Mouse (Mus musculus): Measurements from ENCODE around the gene Baiap2l1. TPM values are rescaled to one million over a fixed set of nuclear protein-coding genes. Genes with fewer than 3 reads are reported as not detected.
A peak's percentile ranks its signal among the peaks of the same experiment; 100 is the strongest.

Gene Baiap2l1
- polyA plus RNA-seq, 1 experiment from 2014 or later: 19.3 TPM

DNA sequence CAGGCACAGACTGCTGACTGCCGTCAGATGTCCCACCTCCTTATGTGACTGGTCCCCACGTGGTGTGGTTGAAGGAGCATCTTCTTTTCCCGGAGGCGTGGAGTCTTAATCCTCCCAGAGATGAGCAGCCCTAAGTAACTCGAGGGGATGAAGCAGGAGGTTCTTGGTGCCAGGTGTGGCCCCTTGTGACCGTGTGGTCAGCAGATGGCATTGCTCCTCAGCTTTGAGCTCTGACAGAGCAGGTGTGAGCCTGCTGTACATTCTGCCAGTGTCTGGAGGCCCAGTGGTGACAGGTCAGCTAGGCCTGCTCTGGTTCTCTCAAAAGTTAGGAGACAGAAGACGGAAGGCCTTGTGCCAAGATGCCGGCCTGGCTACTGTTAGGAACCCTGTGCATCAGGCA, 97.4 kb downstream of the Baiap2l1 start:
- H3K9me3 ChIP-seq (replicated peaks; ENCODE audit: control insufficient read depth, low read length): no peaks in the 10 kb centered on the region
- H3K27ac ChIP-seq (ENCODE audit: low read length): no peak overlapping the region
- no peaks in the 10 kb centered on the region for H3K27me3 ChIP-seq (ENCODE audit: control insufficient read depth, insufficient read depth, low read length)
- WGBS: 78% methylated on average over 8 of the region's 8 CpGs
- H3K4me1 ChIP-seq (ENCODE audit: control insufficient read depth, insufficient read depth, low read length): peaks cover 49% of the 10 kb centered on the region
- no peak overlapping the region for H3K4me2 ChIP-seq (ENCODE audit: low read depth, low read length)
- no peaks in the 10 kb centered on the region for H3K36me3 ChIP-seq (ENCODE audit: control insufficient read depth, insufficient read depth, low read length)
- no peak overlapping the region for H3K9ac ChIP-seq (ENCODE audit: low read length)
- H3K4me3 ChIP-seq (replicated peaks; ENCODE audit: low read length): no peak overlapping the region
- no peak for ATAC-seq (ENCODE audit: insufficient read depth, low FRiP score)

DNA sequence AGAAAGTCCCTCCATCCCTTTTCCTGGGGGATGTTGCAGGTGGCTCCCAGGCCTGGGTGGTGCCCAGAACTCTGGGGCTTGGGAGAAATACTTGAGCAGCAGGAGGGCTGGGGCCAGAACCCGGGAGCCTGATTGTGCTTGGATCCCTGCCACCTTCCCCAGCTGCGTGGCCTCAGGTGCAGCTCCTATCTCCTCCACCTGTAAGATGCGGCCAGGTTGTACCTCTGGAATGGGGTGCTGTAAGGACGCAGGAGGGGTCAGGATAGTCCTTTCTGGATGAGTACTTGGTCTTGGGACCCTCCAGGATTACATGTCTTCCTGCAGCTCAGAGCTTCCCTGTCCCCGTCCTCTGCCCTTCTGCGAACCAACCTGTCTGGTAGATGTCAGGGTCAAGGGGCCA, 98.7 kb downstream of the Baiap2l1 start:
- H3K27ac ChIP-seq (ENCODE audit: low read length): peak overlapping the region; percentile 58; the same call in 1 of the 2 replicates
- no peak for ATAC-seq (ENCODE audit: insufficient read depth, low FRiP score)
- H3K4me3 ChIP-seq (replicated peaks; ENCODE audit: low read length): peak overlapping the region; percentile 94
- H3K36me3 ChIP-seq (ENCODE audit: control insufficient read depth, insufficient read depth, low read length): no peaks in the 10 kb centered on the region
- H3K9ac ChIP-seq (ENCODE audit: low read length): peak overlapping the region; percentile 98
- peak overlapping the region; percentile 82 for H3K4me2 ChIP-seq (ENCODE audit: low read depth, low read length)
- 66% methylated on average over 6 of the region's 6 CpGs for WGBS
- no peaks in the 10 kb centered on the region for H3K9me3 ChIP-seq (replicated peaks; ENCODE audit: control insufficient read depth, low read length)
- peaks cover 52% of the 10 kb centered on the region for H3K4me1 ChIP-seq (ENCODE audit: control insufficient read depth, insufficient read depth, low read length)
- no peaks in the 10 kb centered on the region for H3K27me3 ChIP-seq (ENCODE audit: control insufficient read depth, insufficient read depth, low read length)

DNA sequence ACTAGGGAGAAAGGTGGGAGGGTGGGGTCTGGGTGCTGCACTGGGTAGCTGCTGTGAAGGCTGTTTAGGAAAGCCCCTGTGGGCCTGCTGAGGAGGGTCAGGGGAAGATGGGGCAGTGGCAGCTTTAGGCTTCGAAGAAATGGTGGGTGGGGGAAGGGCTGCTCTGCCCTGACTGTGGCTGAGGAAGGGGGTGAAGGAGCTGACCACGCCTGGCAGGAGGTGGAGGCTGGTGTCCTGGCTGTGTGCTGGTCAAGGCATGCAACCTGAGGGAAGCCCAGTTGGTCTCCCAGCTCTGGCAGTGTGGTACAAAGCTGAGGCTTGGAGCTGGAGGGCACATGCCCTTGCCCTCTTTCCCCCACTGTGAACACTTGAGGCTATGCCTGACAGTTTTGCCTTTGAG, 99.2 kb downstream of the Baiap2l1 start:
- H3K9ac ChIP-seq (ENCODE audit: low read length): peak overlapping the region; percentile 98
- peak overlapping the region; percentile 94 for H3K4me3 ChIP-seq (replicated peaks; ENCODE audit: low read length)
- peak overlapping the region; percentile 58 for H3K27ac ChIP-seq (ENCODE audit: low read length)
- no peaks in the 10 kb centered on the region for H3K27me3 ChIP-seq (ENCODE audit: control insufficient read depth, insufficient read depth, low read length)
- no peak for ATAC-seq (ENCODE audit: insufficient read depth, low FRiP score)
- H3K9me3 ChIP-seq (replicated peaks; ENCODE audit: control insufficient read depth, low read length): no peaks in the 10 kb centered on the region
- peaks cover 55% of the 10 kb centered on the region for H3K4me1 ChIP-seq (ENCODE audit: control insufficient read depth, insufficient read depth, low read length)
- 16% methylated on average over 2 of the region's 2 CpGs for WGBS
- H3K36me3 ChIP-seq (ENCODE audit: control insufficient read depth, insufficient read depth, low read length): no peaks in the 10 kb centered on the region
- peak overlapping the region; percentile 82 for H3K4me2 ChIP-seq (ENCODE audit: low read depth, low read length)

DNA sequence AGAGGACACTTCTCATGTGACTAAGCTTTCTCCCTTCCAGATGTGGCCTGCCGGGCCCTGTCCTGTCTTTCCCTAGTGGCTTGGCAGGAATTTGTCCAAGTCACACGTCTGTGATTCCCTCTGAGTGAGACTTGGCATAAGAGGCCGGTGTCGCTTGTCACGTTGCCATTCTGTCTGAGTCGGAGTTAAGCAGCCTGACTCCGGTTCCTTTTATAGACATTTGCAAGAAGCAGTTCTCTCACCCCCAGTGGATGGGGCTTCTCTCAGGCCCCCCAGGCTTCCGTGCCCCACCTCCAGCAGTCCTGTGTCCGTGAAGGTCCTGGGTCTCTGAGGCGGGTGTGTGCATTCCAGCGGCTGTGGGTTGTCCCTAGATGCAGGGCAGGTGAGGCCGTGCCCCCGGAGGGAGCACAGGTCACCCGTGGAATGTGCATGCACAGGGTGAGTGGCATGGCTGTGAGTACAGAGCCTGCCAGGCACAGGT, 99.7 kb downstream of the Baiap2l1 start:
- peak overlapping the region; percentile 98 for H3K9ac ChIP-seq (ENCODE audit: low read length)
- no peaks in the 10 kb centered on the region for H3K9me3 ChIP-seq (replicated peaks; ENCODE audit: control insufficient read depth, low read length)
- H3K27ac ChIP-seq (ENCODE audit: low read length): peak overlapping the region; percentile 58
- peaks cover 55% of the 10 kb centered on the region for H3K4me1 ChIP-seq (ENCODE audit: control insufficient read depth, insufficient read depth, low read length)
- peak overlapping the region; percentile 82 for H3K4me2 ChIP-seq (ENCODE audit: low read depth, low read length)
- H3K27me3 ChIP-seq (ENCODE audit: control insufficient read depth, insufficient read depth, low read length): no peaks in the 10 kb centered on the region
- ATAC-seq (ENCODE audit: insufficient read depth, low FRiP score): no peak
- H3K4me3 ChIP-seq (replicated peaks; ENCODE audit: low read length): peak overlapping the region; percentile 94
- no peaks in the 10 kb centered on the region for H3K36me3 ChIP-seq (ENCODE audit: control insufficient read depth, insufficient read depth, low read length)
- 21% methylated on average over 14 of the region's 14 CpGs for WGBS

DNA sequence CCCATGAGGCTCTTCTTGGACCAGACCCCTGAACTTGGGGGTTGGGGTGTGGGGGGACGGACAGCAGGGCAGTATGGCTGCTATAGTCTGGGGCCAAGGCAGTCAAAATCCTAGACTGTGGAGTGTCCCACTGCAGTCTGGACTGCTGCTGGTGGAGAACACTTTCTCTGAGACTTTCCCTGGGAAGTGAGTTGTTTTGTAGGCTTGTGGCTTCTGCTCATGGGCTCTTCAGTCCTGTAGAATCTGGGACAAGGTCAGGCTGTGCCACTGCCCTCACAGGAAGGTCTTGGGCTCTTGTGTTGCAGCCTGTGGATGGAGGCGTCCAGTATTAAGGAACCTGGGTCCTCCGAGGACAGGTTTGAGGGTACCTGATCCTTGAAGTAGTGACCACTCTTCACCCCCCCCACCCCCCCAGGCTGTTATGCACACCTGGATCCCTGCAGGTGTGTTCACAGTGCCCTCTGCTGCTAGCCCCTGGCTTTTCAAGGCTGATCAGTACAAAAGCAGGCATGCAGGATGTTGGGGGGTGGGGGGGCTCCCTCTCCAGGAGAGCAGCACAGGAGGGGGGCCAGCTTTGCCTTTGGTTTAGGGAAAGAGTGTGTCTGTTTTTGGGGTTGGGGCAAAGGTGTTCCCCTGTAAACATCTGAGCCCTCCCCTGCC, 100.3 kb downstream of the Baiap2l1 start:
- no peak for ATAC-seq (ENCODE audit: insufficient read depth, low FRiP score)
- Histone ChIP-seq H3K4me2 (ENCODE audit: low read depth, low read length) (peak overlapping the region; percentile 82), H3K27ac (ENCODE audit: low read length) (peak overlapping the region; percentile 96), H3K4me1 (ENCODE audit: control insufficient read depth, insufficient read depth, low read length) (peaks cover 55% of the 10 kb centered on the region), H3K9ac (ENCODE audit: low read length) (peak overlapping the region; percentile 98), H3K36me3 (ENCODE audit: control insufficient read depth, insufficient read depth, low read length) (no peaks in the 10 kb centered on the region), H3K9me3 (replicated peaks; ENCODE audit: control insufficient read depth, low read length) (no peaks in the 10 kb centered on the region), H3K27me3 (ENCODE audit: control insufficient read depth, insufficient read depth, low read length) (no peaks in the 10 kb centered on the region), H3K4me3 (replicated peaks; ENCODE audit: low read length) (peak overlapping the region; percentile 94)
- 48% methylated on average over 3 of the region's 3 CpGs for WGBS

DNA sequence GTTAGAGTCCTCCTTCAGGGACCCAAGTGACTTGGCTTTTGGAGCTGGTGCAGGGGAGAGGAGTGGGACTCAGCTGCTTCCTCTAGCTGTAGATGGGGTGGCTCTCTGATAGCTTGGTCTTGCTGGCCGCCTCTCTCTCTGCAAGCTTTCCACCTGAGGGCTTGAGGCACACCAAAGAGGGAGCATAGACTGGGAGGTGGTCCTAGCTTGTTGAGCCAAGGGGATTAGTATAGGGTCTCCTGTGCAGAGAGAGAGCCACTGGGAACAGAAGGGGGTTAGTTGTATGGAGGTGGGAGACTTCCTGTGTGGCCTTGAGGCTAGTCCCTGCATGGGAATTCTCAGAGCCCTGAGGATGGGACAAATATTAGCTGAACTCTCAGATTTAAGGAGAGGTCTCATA, 101.0 kb downstream of the Baiap2l1 start:
- Histone ChIP-seq H3K4me2 (ENCODE audit: low read depth, low read length) (peak overlapping the region; percentile 82), H3K36me3 (ENCODE audit: control insufficient read depth, insufficient read depth, low read length) (no peaks in the 10 kb centered on the region), H3K27me3 (ENCODE audit: control insufficient read depth, insufficient read depth, low read length) (no peaks in the 10 kb centered on the region), H3K27ac (ENCODE audit: low read length) (peak overlapping the region; percentile 96), H3K4me3 (replicated peaks; ENCODE audit: low read length) (peak overlapping the region; percentile 94), H3K4me1 (ENCODE audit: control insufficient read depth, insufficient read depth, low read length) (peaks cover 52% of the 10 kb centered on the region), H3K9ac (ENCODE audit: low read length) (peak overlapping the region; percentile 98), H3K9me3 (replicated peaks; ENCODE audit: control insufficient read depth, low read length) (no peaks in the 10 kb centered on the region)
- ATAC-seq (ENCODE audit: insufficient read depth, low FRiP score): no peak
- 21% methylated on average over 1 of the region's 1 CpGs for WGBS

DNA sequence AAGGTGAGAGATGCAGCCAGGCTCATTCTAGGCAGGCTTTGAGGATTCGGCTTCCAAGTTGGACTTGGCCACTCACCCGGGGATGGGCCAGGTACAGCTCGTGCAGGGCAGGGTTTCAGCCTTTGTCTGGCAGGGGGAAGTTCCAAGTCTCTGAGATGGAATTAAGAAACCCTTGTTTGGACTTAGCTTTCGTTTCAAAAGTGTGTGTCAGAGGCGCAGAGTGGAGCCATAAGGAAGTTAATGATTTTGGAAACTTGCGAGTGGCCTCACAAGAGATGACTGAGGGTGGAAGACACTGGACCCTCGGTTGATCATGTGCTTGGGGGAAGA, 101.4 kb downstream of the Baiap2l1 start:
- peak overlapping the region; percentile 82 for H3K4me2 ChIP-seq (ENCODE audit: low read depth, low read length)
- H3K9ac ChIP-seq (ENCODE audit: low read length): peak overlapping the region; percentile 98
- no peaks in the 10 kb centered on the region for H3K9me3 ChIP-seq (replicated peaks; ENCODE audit: control insufficient read depth, low read length)
- 6% methylated on average over 7 of the region's 7 CpGs for WGBS
- H3K4me3 ChIP-seq (replicated peaks; ENCODE audit: low read length): peak overlapping the region; percentile 94
- ATAC-seq (ENCODE audit: insufficient read depth, low FRiP score): no peak
- H3K27me3 ChIP-seq (ENCODE audit: control insufficient read depth, insufficient read depth, low read length): no peaks in the 10 kb centered on the region
- peak overlapping the region; percentile 96 for H3K27ac ChIP-seq (ENCODE audit: low read length)
- no peaks in the 10 kb centered on the region for H3K36me3 ChIP-seq (ENCODE audit: control insufficient read depth, insufficient read depth, low read length)
- peaks cover 49% of the 10 kb centered on the region for H3K4me1 ChIP-seq (ENCODE audit: control insufficient read depth, insufficient read depth, low read length)

DNA sequence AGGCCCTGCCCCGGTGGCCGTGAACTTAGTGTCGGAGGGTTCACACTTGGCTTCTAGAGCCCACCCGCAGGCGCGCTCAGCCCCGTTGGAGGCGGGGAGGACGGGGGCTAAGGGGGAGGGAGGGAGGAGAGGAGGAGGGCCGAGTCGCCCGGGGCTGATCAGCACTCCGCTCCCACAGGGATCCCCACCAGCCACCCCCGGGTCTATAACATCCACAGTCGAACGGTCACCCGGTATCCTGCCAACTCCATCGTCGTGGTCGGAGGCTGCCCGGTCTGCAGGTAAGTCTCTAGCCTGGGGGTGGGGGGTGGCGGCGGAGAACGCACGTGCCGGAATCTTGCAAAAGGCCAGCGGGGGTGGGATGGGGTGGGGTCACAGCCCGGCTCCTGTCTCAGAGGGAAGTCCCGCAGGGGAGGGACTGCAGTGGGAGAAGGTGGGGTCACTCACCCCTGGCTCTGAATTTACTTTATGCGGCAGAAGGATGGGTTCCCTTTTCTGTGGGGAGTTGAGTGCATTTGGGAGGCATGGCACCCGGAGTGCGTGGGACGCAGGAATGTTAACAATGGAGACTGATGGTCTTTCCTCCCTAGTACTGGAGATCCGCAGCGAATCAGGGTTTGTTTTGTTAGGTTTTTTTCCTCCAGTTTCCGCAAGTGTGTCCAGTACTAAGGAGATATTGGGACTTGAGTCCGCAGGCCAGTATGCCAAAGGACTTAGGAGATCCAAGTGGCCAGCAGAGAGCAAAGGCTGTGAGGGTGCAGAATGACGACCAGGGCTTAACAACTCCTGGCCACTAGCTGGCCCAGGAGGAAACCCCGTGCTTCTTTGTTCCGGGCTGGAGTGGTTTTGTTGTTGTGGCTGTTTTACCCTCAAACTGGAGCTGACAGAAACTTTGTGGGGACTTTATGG, 102.0 kb downstream of the Baiap2l1 start:
- ATAC-seq (ENCODE audit: insufficient read depth, low FRiP score): peak; percentile 34
- no peaks in the 10 kb centered on the region for H3K36me3 ChIP-seq (ENCODE audit: control insufficient read depth, insufficient read depth, low read length)
- H3K9me3 ChIP-seq (replicated peaks; ENCODE audit: control insufficient read depth, low read length): no peaks in the 10 kb centered on the region
- no peaks in the 10 kb centered on the region for H3K27me3 ChIP-seq (ENCODE audit: control insufficient read depth, insufficient read depth, low read length)
- WGBS: under 1% methylated on average over 40 of the region's 40 CpGs
- peaks cover 44% of the 10 kb centered on the region for H3K4me1 ChIP-seq (ENCODE audit: control insufficient read depth, insufficient read depth, low read length)
- peak overlapping the region; percentile 82 for H3K4me2 ChIP-seq (ENCODE audit: low read depth, low read length)
- peak overlapping the region; percentile 98 for H3K9ac ChIP-seq (ENCODE audit: low read length)
- peak overlapping the region; percentile 94 for H3K4me3 ChIP-seq (replicated peaks; ENCODE audit: low read length)
- H3K27ac ChIP-seq (ENCODE audit: low read length): peak overlapping the region; percentile 96
